Mouse (Mus musculus) CH12.LX (cell line): ENCODE results near the gene Plekha6.

ENCODE experiments used
- POLR2A ChIP-seq: IDR thresholded peaks from 2 replicates; pipeline ENCODE4 v1.6.1; 2011; ENCODE audit warnings: low read depth, mild to moderate bottlenecking, improper control_type of control experiment, low read length
- ZC3H11A ChIP-seq: IDR thresholded peaks from 2 replicates; pipeline ENCODE4 v1.6.1; 2012; ENCODE audit warnings: low read depth, mild to moderate bottlenecking, inconsistent platforms, low read length, improper control_type of control experiment

DNA sequence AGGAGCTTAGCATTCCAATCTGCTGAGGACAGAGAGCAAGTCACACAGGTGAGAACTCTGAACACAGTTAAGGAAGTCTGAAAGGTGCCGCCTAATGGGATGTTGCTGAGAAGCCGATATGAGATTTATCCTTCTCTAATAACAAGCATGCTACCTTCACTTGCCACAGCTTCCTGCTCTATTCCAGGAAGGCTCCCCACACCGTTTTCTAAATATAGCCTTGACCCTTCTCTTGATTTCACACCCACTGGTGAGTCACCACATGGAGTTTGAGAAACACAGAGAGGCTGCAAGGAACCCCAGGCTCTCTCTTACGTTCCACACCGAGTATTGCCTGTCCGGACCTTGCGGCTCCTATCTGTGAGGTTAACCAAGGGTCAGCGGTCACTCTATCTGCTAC is 24.7 kb downstream of the Plekha6 start:
- TF ChIP-seq POLR2A, result no peak
- TF ChIP-seq ZC3H11A, result no peak
